Mouse (Mus musculus): ENCODE data around the gene Gna13. TPM values are rescaled to one million over a fixed set of nuclear protein-coding genes. Genes with fewer than 3 reads are reported as not detected.

Gene Gna13
- polyA plus RNA-seq, 1 experiment: 24.1 TPM

- Histone ChIP-seq H3ac (ENCODE audit: control insufficient read depth, insufficient read length) (no peak overlapping the region), H3K4me3 (no peak overlapping the region), H3K4me2 (ENCODE audit: low read depth) (no peak overlapping the region), H3K79me2 (ENCODE audit: control insufficient read depth, insufficient read depth) (peaks cover 99% of the 10 kb centered on the region), H3K27me3 (ENCODE audit: control insufficient read depth, insufficient read depth, insufficient read length) (no peaks in the 10 kb centered on the region), H3K36me3 (ENCODE audit: control insufficient read depth, insufficient read depth) (peaks cover 3% of the 10 kb centered on the region)
- TF ChIP-seq TCF3 (IDR thresholded peaks at IDR 0.05; ENCODE audit: insufficient read length, low read depth): no peak
- no peak for TF ChIP-seq USF1 (IDR thresholded peaks at IDR 0.05; ENCODE audit: low read depth)
- no peak for TF ChIP-seq POLR2AphosphoS2 (IDR thresholded peaks at IDR 0.05; ENCODE audit: insufficient read length, low read depth)
- TF ChIP-seq MAX (IDR thresholded peaks at IDR 0.05; ENCODE audit: low read depth): no peak
- no peak for TF ChIP-seq SRF (IDR thresholded peaks at IDR 0.05; ENCODE audit: control insufficient read depth, insufficient read length, low read depth)
- no peak for TF ChIP-seq MYOD1 (IDR thresholded peaks at IDR 0.05; ENCODE audit: control insufficient read depth in 1 of 3, insufficient read length in 2 of 3, low read depth in 2 of 3)
- no peak for TF ChIP-seq REST (IDR thresholded peaks at IDR 0.05; ENCODE audit: insufficient read depth, insufficient read length)
- no peak for TF ChIP-seq POLR2A (IDR thresholded peaks at IDR 0.05; ENCODE audit: insufficient read length, low read depth)
- no peak for TF ChIP-seq E2F4 (IDR thresholded peaks at IDR 0.05; ENCODE audit: insufficient read depth)
Measured at GRCm38 (mm10) chr11:109375412-109375811, 12.8 kb downstream of the Gna13 start.

- peaks cover 99% of the 10 kb centered on the region for H3K79me2 ChIP-seq (ENCODE audit: control insufficient read depth, insufficient read depth)
- TF ChIP-seq POLR2A (IDR thresholded peaks at IDR 0.05; ENCODE audit: insufficient read length, low read depth) (no peak), CEBPB (IDR thresholded peaks at IDR 0.05; ENCODE audit: insufficient read depth, poor library complexity, severe bottlenecking) (no peak), SRF (IDR thresholded peaks at IDR 0.05; ENCODE audit: control insufficient read depth, insufficient read length, low read depth) (no peak), TCF3 (IDR thresholded peaks at IDR 0.05; ENCODE audit: insufficient read length, low read depth) (no peak)
- no peak overlapping the region for H3ac ChIP-seq (ENCODE audit: control insufficient read depth, insufficient read length)
- H3K4me2 ChIP-seq (ENCODE audit: low read depth): no peak overlapping the region
- peaks cover 3% of the 10 kb centered on the region for H3K36me3 ChIP-seq (ENCODE audit: control insufficient read depth, insufficient read depth)
- no peak overlapping the region for H3K4me3 ChIP-seq
- H3K27me3 ChIP-seq (ENCODE audit: control insufficient read depth, insufficient read depth, insufficient read length): no peaks in the 10 kb centered on the region
Measured at GRCm38 (mm10) chr11:109376484-109377143, 14.0 kb downstream of the Gna13 start.

GRCm38 (mm10) chr11:109377477-109377876, 14.8 kb downstream of the Gna13 start:
- peaks cover 3% of the 10 kb centered on the region for H3K36me3 ChIP-seq (ENCODE audit: control insufficient read depth, insufficient read depth)
- peaks cover 98% of the 10 kb centered on the region for H3K79me2 ChIP-seq (ENCODE audit: control insufficient read depth, insufficient read depth)
- no peaks in the 10 kb centered on the region for H3K27me3 ChIP-seq (ENCODE audit: control insufficient read depth, insufficient read depth, insufficient read length)
- TF ChIP-seq MAX (IDR thresholded peaks at IDR 0.05; ENCODE audit: low read depth) (no peak), TCF12 (IDR thresholded peaks at IDR 0.05; ENCODE audit: insufficient read depth, poor library complexity, severe bottlenecking) (no peak)
- no peak overlapping the region for H3ac ChIP-seq (ENCODE audit: control insufficient read depth, insufficient read length)
- H3K4me3 ChIP-seq: no peak overlapping the region
- no peak overlapping the region for H3K4me2 ChIP-seq (ENCODE audit: low read depth)

GRCm38 (mm10) chr11:109378051-109378450, 15.4 kb downstream of the Gna13 start:
- no peak overlapping the region for H3K4me2 ChIP-seq (ENCODE audit: low read depth)
- H3K4me3 ChIP-seq: no peak overlapping the region
- peaks cover 98% of the 10 kb centered on the region for H3K79me2 ChIP-seq (ENCODE audit: control insufficient read depth, insufficient read depth)
- peaks cover 3% of the 10 kb centered on the region for H3K36me3 ChIP-seq (ENCODE audit: control insufficient read depth, insufficient read depth)
- TF ChIP-seq E2F4 (IDR thresholded peaks at IDR 0.05; ENCODE audit: insufficient read depth) (no peak), POLR2A (IDR thresholded peaks at IDR 0.05; ENCODE audit: insufficient read length, low read depth) (no peak), TCF3 (IDR thresholded peaks at IDR 0.05; ENCODE audit: insufficient read length, low read depth) (no peak), USF1 (IDR thresholded peaks at IDR 0.05; ENCODE audit: low read depth) (no peak), MYOD1 (IDR thresholded peaks at IDR 0.05; ENCODE audit: control insufficient read depth in 1 of 3, insufficient read length in 2 of 3, low read depth in 2 of 3) (no peak), MYOG (IDR thresholded peaks at IDR 0.05; ENCODE audit: control insufficient read depth in 1 of 3, insufficient read depth in 1 of 3, insufficient read length in 2 of 3, low read depth in 2 of 3) (no peak), REST (IDR thresholded peaks at IDR 0.05; ENCODE audit: insufficient read depth, insufficient read length) (no peak), TCF12 (IDR thresholded peaks at IDR 0.05; ENCODE audit: insufficient read depth, poor library complexity, severe bottlenecking) (no peak), SRF (IDR thresholded peaks at IDR 0.05; ENCODE audit: control insufficient read depth, insufficient read length, low read depth) (no peak), POLR2AphosphoS2 (IDR thresholded peaks at IDR 0.05; ENCODE audit: insufficient read length, low read depth) (no peak), MAX (IDR thresholded peaks at IDR 0.05; ENCODE audit: low read depth) (no peak), CEBPB (IDR thresholded peaks at IDR 0.05; ENCODE audit: insufficient read depth, poor library complexity, severe bottlenecking) (no peak)
- no peak overlapping the region for H3ac ChIP-seq (ENCODE audit: control insufficient read depth, insufficient read length)
- no peaks in the 10 kb centered on the region for H3K27me3 ChIP-seq (ENCODE audit: control insufficient read depth, insufficient read depth, insufficient read length)

GRCm38 (mm10) chr11:109380662-109381061, 18.0 kb downstream of the Gna13 start:
- no peak overlapping the region for H3ac ChIP-seq (ENCODE audit: control insufficient read depth, insufficient read length)
- TF ChIP-seq SRF (IDR thresholded peaks at IDR 0.05; ENCODE audit: control insufficient read depth, insufficient read length, low read depth): no peak
- no peak for TF ChIP-seq POLR2A (IDR thresholded peaks at IDR 0.05; ENCODE audit: insufficient read length, low read depth)
- TF ChIP-seq TCF12 (IDR thresholded peaks at IDR 0.05; ENCODE audit: insufficient read depth, poor library complexity, severe bottlenecking): no peak
- TF ChIP-seq MAX (IDR thresholded peaks at IDR 0.05; ENCODE audit: low read depth): no peak
- no peak for TF ChIP-seq USF1 (IDR thresholded peaks at IDR 0.05; ENCODE audit: low read depth)
- no peak for TF ChIP-seq TCF3 (IDR thresholded peaks at IDR 0.05; ENCODE audit: insufficient read length, low read depth)
- TF ChIP-seq POLR2AphosphoS2 (IDR thresholded peaks at IDR 0.05; ENCODE audit: insufficient read length, low read depth): no peak
- TF ChIP-seq E2F4 (IDR thresholded peaks at IDR 0.05; ENCODE audit: insufficient read depth): no peak

More at GRCm38 (mm10) chr11:109380662-109381061, 18.0 kb downstream of the Gna13 start:
- Histone ChIP-seq H3K4me2 (ENCODE audit: low read depth) (no peak overlapping the region), H3K79me2 (ENCODE audit: control insufficient read depth, insufficient read depth) (peaks cover 98% of the 10 kb centered on the region), H3K27me3 (ENCODE audit: control insufficient read depth, insufficient read depth, insufficient read length) (no peaks in the 10 kb centered on the region), H3K4me3 (no peak overlapping the region), H3K36me3 (ENCODE audit: control insufficient read depth, insufficient read depth) (no peaks in the 10 kb centered on the region)
